Mouse (Mus musculus): ENCODE data around the gene 4930519P11Rik.

Gene 4930519P11Rik

DNA sequence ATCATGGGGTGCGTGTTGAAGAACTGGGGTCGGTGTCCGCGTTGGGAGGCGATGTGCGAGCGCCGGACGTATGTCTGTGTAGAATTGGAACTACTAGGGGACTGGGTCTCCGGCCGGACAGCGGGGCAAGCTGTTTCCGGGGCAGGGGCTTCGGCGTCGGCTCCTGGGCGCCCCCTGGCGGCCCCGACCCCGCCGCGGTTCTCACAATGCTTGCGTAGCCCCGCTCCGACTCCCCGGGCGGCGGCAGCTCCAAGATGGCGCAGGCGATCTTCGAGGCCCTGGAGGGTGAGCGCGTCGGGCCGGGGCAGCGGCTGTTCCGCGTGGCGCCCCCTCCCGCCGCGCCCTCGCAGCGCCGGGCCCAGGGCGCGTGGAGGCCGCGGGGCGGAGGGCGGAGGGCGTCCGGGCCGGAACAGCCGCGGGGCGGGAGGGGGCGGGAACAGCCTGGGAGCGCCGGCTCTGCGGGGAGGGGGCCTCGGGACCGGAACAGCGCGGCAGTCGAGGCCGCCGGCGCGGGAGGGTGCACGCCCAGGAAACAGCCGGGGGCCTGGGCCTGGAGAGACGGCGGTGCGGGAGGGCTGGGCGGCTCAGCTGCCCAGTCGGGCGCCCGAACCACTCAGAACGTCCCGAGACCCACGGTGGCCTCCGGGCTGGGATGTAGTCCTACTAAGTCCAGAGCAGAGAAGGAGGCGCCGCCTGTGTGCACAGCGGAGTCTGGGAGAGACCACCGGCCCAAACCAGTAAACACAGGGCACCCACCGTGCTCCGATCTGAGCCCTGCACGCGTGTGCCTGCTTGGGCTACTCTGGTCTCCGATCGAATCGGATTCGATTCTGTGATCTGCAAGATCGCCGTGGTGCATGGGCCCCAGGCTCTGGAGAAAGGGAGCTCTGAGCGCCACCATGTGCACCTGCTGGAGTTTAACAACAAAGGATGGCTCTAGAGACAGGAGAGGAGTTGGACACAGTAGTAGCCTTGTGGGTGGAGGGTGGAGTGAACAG lies at the start of gene 4930519P11Rik, which contains the start of gene Zfp341:
4930519P11Rik (minus strand) TSS at position 320 of the 998 bp plus-strand sequence.
Zfp341 (plus strand) TSS at position 180 of the 998 bp plus-strand sequence.
- no peak for DNase-seq (ENCODE audit: extremely low read depth, low read depth, low spot score)

DNA sequence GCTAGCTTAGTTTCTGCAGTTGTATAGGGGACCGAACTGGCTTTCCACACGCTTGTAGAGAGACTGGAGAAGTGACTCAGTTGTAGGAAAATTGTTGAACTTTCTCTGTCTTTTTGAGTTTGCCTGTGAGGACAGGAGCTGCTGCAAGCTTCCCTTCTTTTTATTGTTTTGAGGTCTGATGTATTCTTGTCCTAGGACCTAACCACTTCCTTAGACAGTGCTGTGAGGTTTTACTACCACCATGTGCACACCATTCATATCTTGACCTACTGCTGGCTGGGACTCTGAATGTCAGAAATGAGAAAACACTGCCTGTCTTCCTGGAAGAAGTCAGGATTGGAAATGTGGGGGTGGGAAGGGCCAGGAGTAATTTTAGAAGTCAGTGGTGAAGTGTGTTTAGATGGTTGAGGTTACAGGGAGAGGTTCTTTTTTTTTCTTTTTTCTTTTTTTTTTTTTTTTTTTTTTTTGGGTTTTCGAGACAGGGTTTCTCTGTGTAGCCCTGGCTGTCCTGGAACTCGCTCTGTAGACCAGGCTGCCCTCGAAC lies 46.4 kb upstream of the 4930519P11Rik start:
- DNase-seq (ENCODE audit: extremely low read depth, low read depth, low spot score), result no peak

DNA sequence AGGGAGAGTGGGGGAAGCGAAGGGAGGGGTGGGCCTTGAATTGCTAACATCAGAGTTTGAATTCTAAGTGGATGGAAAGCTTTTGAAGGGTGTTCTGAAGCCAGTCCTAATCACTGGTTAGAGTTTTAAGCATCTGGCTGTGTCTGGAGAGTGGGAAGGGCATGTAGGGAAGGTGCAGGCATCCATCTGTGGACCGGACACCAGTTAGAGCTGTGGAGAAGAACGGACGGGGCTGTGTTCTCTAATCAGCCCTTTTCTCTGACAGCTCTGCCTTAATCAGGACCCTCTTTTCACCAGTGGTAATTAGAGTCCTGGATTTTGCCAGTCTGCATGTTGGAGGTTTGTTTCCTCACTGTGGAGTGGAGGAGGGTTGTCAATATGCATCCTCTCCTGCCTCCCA lies 45.8 kb upstream of the 4930519P11Rik start:
- DNase-seq (ENCODE audit: extremely low read depth, low read depth, low spot score), result no peak

DNA sequence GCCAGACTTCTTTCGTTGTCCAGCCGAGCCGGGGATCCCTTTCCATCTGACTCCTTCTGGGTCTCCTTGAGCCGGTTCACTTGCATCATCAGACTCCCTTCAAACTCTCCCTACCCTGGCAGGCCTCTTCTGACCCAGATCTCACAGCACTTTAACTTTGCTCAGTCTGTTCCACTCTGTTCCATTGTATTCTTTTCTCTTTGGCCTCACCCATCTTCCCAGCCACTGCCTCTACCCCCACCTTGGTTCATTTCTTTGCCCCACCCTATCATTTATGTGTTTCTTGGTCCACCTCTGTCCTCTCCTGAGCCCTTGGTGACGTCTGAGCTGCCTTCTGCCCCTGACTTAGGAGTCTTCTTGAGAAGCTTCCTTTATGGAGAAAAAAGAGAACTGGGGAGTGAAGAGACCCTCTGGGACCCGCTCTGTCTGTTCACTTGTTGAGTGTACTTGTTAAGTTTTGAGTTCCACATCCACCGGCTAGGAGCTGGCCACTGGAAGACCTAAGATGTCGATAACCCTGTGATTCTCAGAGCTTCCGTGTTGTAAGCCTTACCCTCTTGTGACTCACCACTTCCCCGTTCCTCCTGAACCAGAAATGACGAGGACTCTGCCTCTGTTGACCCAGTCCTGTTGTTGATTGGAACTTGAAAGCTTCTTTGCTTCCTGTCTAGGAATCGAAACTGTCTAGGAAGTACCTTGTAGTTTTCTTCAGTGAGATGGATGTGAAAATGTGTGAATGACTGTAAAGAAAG lies 44.4 kb upstream of the 4930519P11Rik start:
- DNase-seq (ENCODE audit: extremely low read depth, low read depth, low spot score), result no peak

DNA sequence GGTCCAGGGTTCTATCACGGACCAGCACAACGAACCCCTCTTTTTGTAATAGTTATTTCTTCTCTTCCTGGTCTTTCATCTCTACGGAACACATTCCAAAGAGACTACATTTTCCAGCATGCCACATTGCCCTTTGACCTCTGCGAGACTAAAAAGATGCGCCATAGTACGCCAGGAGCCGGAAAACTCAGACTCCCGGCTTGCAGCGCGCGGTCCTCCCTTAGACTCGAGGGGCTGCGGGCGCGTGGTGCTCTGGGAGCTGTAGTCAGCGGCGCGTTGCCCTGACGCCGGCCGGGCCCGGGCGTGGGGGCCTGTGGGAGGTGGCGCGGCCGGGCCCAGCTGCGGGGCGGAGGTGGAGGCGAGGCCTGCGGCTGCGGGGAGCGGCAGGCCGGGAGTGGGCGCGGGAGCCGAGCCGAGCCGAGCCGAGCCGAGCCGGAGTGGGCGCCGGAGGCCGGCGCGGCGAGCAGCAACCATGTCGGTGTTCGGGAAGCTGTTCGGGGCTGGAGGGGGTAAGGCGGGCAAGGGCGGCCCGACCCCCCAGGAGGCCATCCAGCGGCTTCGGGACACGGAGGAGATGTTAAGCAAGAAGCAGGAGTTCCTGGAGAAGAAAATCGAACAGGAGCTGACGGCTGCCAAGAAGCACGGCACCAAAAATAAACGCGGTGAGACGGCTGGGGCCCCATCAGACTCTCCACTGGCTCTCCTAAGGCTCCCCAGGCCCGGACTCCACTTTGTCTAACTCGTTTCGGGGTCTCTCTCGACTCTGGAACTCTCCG lies 43.7 kb upstream of the 4930519P11Rik start:
- peak; percentile 82 for DNase-seq (ENCODE audit: extremely low read depth, low read depth, low spot score)

DNA sequence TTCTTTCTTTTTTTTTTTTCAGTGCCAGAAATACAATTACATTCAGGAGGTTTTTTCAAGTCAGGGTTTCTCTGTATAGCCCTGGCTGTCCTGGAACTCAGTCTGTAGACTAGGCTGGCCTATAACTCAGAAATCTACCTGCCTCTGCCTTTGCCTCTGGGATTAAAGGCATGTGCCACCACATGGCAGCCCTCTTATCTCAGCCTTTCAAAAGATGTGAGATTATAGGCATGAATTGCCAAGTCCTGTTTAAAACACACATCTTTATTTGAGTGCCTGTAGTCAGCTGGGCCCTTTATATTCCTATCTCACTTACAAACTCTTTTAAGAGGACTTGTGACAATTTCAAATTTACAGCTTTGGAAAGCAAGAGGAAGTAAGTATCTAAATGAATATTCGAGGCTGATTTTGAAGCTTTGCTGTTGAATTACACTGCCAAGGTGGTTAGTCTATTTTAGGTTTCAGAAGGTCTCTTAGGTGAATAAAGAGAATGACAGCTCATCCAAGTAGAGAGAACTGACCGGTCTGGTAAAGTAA lies 42.7 kb upstream of the 4930519P11Rik start:
- no peak for DNase-seq (ENCODE audit: extremely low read depth, low read depth, low spot score)

DNA sequence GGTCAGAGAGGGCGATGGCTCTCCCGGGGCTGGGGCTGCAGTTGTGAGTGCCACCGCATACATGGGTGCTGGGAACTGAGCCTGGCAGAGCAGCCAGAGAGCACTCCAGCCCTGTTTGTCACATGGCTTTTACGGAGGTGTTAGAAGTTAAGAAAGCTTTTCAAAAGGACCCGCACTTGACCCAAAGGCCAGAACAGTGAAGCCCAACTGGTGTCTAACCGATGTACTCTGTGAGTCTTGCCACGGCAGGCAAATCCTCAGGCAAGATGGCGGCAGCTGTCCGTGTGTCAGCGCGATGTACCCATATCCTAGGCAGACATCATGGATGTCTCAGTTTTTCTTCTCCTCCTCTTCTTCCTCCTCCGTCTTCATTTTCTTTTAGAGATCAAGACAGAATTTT lies 41.7 kb upstream of the 4930519P11Rik start:
- DNase-seq (ENCODE audit: extremely low read depth, low read depth, low spot score), result no peak

DNA sequence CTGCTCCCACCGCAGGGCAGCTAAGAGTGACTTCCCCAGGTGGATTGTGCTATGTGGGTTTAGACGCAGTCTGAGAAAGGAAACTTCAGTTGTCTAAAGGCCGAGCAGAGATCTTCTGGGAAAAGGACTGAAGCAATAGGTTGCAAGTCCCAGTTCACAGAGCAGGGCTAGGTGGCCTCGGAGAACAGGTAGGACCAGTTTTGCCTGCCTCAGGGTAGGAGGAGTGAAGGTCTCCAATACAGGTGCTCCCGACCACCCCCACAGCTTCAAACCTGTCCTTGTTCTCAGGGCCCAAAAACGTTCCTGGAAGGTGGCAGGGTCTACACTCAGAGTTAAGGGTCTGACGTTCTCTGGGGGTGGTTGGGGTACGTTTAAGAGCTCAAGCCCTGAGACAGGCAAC lies 38.1 kb upstream of the 4930519P11Rik start, which contains the start of gene Chmp4b:
Chmp4b (plus strand) TSS at position 343 of the 400 bp plus-strand sequence.
- peak; percentile 54 for DNase-seq (ENCODE audit: extremely low read depth, low read depth, low spot score)

DNA sequence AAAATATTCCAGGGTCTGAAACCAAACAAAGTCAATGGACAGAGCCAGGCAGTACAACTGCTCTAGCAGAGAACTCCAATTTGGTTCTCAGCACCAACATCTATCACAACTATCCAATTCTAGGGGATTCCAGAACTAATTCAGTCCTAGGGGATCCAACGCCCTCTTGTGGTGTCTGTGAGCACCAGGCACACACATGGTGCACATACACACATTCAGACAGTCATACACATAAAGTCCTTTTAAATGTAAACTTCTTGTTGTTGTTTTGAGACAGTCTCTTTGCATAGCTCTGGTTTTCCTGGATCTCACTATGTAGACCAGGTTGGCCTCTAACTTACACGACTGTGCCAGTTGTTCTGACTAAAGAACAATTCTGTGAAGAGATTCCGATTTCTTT lies 37.2 kb upstream of the 4930519P11Rik start:
- DNase-seq (ENCODE audit: extremely low read depth, low read depth, low spot score), result no peak

DNA sequence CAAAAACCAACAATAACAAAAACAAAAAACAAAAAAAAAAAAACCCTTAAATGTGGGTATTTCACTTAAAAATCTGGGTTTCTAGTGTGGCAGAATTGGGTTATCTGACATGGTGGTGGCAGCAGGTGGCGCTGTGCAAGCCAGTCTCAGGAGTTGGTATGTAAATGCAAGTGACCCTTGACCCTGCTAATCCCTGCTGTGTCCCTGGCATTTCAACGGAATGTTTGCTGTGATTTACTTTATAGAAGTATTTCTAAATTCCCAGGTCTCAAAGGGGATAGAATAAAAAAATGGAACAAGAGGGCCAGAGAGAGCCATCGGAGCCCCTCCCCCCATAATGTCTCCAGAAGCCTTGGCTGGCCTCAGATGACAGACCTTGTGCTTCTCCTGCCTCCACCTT lies 34.8 kb upstream of the 4930519P11Rik start:
- DNase-seq (ENCODE audit: extremely low read depth, low read depth, low spot score), result no peak

DNA sequence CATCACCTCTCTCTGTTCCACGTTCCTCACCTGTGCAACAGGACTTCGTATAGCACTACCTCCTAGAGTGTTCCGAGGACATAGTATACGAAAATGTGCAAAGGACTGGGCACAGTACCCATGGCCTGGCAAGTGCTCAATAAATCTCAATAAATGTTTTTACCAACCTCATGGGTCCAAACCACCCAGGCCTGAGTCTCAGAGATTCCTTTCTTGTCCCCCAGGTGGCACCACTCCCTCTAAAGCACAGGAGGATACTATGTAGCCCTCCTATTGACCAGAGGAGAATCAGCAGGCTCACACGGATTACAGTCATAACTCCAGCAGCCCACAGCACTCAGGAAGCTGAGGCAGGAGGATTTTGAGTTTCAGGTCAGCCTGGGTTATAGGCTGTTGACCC lies 33.4 kb upstream of the 4930519P11Rik start:
- no peak for DNase-seq (ENCODE audit: extremely low read depth, low read depth, low spot score)

DNA sequence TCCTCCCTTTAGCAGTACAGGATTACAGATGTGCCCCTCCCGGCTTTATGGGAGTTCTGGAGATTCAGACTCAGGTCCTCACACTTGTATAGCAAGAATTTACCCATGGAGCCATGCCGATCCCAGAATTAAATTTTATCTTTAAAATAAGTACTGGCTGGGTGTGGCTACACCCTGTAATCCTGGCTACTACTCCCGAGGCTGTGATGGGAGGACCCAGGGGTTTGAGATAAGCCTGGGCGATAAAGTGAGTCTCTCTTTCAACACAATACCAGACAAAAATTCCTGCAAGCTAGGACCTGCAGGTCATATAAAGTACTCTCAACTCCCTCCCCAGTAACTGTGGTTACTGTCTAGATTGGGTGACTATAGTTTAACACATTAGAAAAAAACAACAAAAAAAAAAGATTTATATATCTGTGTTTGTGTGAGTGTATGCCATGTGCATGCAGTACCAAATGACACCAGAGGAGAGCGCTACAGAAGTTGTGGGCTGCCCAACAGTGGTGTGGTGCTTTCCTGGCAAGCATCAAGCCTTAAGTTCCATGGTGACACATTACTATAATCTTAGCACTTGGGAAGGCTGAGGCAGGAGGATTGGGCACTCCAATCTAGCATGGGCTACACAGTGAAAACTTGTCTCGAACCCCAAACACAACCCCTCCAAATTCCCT lies 29.6 kb upstream of the 4930519P11Rik start:
- no peak for DNase-seq (ENCODE audit: extremely low read depth, low read depth, low spot score)

DNA sequence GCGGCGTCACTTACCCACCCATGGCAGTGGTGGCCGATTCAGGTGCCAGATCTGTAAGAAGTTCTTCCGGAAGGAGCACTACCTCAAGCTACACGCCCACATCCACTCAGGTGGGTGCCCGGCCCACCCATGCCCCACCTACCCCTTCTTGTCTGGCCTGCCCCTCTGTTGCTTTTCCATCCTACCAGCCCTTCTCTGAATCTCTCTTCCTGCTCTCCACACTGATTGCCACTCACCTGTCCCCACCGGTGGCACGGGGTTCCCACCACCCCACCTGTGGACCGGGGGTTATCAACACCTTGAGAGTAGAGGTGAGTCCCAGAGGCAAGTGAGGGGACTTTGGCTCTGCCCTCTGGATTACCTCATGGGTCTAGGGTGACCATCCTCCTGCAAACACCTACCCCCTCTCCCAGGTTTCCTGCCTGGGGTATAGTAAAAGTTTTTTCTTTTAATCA lies 28.8 kb upstream of the 4930519P11Rik start:
- no peak for DNase-seq (ENCODE audit: extremely low read depth, low read depth, low spot score)

DNA sequence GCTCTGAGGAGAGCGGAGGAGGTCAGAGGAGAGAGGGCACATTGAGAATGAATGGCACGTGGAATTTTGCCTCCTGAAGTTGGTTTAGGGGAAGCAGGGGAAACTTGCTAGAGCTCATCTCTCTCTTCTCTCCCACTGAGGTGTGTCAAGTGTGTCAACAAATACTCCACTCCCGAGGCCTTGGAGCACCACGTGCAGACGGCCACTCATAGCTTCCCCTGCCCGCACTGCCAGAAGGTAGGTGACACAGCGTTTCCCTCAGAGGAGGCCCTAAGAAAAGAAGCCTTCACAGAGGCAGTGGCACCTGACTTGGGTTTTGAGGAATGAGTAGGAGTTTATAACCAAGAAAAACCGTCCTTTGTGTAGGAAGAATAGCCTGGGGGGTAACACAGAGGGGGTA lies 27.9 kb upstream of the 4930519P11Rik start:
- no peak for DNase-seq (ENCODE audit: extremely low read depth, low read depth, low spot score)

DNA sequence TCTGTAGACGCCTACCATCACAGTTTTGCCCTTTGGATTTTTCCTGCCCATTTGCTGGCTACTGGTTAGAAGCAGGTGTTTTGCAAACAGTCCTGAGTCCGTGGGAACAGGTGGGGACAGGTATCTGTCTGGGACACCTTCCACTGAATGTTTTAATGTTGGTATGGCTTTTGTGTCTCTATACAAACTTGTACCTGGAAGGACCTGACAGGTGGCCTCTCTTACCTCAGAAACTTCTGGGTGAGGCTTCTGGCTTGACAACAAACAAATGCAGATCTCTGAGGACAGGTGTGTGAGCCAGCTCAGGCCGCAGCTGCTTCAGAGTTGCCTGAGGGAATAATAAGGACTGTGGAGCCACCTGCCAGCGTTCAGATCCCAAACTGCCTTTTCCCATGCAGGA lies 25.9 kb upstream of the 4930519P11Rik start:
- peak; percentile 75 for DNase-seq (ENCODE audit: extremely low read depth, low read depth, low spot score)

DNA sequence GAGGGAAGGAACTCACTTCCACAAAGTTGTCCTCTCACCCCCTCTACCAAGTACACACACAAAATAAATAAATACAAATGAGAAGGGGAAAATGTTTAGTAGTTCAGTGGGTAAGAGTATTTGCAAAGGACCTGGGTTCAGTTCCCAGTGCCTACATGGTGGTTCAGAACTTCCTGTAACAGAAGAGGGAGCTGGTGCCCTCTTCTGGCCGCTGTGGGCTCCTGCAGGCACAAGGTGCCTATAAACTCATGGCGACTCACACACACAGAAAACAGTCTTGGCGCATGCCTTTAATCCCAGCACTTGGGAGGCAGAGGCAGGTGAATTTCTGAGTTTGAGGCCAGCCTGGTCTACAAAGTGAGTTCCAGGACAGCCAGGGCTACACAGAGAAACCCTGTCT lies 25.3 kb upstream of the 4930519P11Rik start:
- no peak for DNase-seq (ENCODE audit: extremely low read depth, low read depth, low spot score)

DNA sequence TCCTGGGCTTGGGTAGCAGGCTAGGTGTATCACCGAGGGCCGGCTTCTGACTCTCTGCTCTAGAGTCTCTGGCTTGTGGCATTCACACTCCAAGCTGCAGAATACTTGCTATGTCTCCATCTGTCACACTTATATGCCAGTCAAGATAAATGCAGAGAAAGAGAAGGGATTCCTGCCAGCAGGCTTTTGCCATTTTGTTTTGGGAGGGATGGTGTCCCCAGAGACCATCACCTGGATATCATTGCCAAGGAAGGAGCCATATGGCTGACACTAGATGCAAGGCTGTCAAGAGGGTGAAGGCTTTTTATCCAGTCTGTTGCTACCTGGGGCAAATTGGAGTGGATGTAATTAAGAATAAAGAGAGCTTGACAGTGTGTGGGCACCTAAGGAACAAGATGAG lies 22.6 kb upstream of the 4930519P11Rik start:
- DNase-seq (ENCODE audit: extremely low read depth, low read depth, low spot score), result no peak

DNA sequence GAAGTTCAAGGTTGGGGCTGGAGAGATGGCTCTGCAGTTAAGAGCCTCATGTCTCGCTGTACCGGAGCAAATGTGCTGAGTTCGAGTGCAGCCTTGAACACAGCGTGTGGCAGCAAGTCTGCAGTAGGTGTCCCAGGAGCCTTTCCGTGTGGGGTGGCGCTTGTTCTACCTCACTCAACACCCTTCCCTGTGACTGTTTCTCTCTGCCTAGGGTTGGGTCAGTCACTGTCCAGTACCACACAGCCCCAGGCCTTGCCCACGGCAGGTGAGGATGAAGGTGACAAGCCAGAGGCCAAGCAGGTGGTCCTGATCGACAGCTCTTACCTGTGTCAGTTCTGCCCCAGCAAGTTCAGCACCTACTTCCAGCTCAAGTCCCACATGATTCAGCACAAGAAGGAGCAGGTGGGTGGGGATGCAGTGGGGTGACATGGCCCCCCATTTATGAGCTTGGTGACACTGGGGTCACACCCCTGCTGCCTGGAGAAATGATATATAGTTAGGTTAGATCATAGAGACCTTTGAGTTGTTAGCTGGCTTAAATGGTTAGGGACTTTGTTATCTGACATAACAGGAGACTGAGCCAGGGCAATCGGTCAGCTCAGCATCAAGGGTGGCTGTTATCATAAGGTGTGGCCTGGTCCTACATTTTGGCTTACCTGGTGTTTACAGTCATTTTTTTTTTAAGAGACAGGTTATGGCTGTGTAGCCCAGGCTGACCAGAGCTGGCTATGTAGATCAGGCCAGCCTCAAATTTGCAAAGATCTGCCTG lies 20.8 kb upstream of the 4930519P11Rik start:
- DNase-seq (ENCODE audit: extremely low read depth, low read depth, low spot score), result no peak

All from fat pad, adult 2 months (tissue).